Mouse (Mus musculus): Measurements from ENCODE around the gene Efna5.

- TF ChIP-seq CTCF (IDR thresholded peaks at IDR 0.05; ENCODE audit: borderline replicate concordance, control insufficient read depth, extremely low read depth, insufficient read depth, low read length, poor library complexity) (no peak), POLR2A (IDR thresholded peaks at IDR 0.05; ENCODE audit: control insufficient read depth, extremely low read depth, insufficient read depth, low read length, poor library complexity) (no peak)
Observed at GRCm38 (mm10) chr17:62746827-62747226, 134.3 kb downstream of the Efna5 start.
